ENCODE assay signal across 12 mouse cellular contexts in the genomic region with DNA sequence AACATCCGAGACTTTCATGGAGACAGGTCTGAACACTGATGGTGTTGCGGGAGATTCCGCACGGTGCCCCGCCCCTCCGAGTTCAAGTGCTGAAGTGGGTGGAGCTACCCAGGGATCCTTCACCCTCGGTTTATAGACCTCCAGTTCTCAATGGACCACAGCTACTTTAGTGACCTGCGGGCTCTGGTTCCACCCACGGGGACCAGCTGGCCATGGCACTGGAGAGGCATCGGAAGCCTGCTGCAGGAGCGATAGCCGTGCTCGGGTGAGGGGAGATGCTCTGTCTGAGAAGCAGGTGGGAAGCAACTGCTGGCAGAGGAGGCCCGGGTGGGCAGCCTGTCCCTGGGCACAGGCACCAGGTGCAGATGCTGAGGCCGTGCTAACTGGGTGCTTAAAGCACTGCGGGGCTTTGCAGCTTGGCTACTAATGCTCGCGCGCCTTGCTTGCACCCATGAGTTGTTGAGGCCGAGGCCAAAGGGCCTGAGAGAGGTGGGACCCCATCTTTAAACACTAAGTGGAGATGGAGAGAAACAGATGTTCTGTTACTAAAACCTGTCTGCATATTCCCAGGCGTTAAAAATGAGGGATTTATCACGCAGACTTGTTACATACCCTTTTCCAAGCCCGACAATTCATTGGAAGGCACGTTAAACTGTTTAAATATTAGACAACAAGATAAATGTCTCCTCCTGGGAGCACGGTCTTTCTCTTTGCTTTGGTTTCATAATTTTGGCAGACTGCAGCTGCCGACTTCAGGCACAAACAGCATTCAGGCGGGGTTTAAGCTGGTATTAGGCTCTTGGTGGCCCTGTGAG. TPM values are rescaled to one million over a fixed set of nuclear protein-coding genes. Genes with fewer than 3 reads are reported as not detected.
A peak's percentile ranks its signal among the peaks of the same experiment; 100 is the strongest.
DNase-seq lines count a peak whose midpoint lies in the region; ATAC-seq and TF ChIP-seq lines count a peak whose summit lies in the region.
"Had no signal": no experiment of that assay in that cellular context is flagged by ENCODE, and none has a peak within 500 bp of the region (broad histone marks: within the 10 kb centered on the region; RNA-seq: fewer than 3 reads in every experiment).

No protein-coding gene starts in this region.

- H3K4me2 ChIP-seq in liver, postnatal 0 days (ENCODE audit: low read depth, low read length): 0 out of 2 replicates have a peak overlapping the region, but pooled peaks have one; percentile 1
- H3K4me2 ChIP-seq in limb, embryonic 13.5 days (replicated peaks): 0 out of 2 replicates have a peak overlapping the region, but pooled peaks have one; percentile 1
- H3K4me2 ChIP-seq: embryonic facial prominence, embryonic 15.5 days had no signal

- peaks cover 4% of the 10 kb centered on the region for H3K4me1 ChIP-seq in cerebellum, adult 2 months (ENCODE audit: control insufficient read depth, insufficient read depth, low read length)
- no peaks in the 10 kb centered on the region for H3K4me1 ChIP-seq in liver, postnatal 0 days (ENCODE audit: insufficient read depth)
- peaks cover 18% of the 10 kb centered on the region for H3K4me1 ChIP-seq in limb, embryonic 13.5 days

- H3K4me3 ChIP-seq in cerebellum, adult 2 months (replicated peaks; ENCODE audit: insufficient read depth, low read depth, low read length): peak overlapping the region; percentile 50
- H3K4me3 ChIP-seq in liver, postnatal 0 days (ENCODE audit: low read depth, low read length): no peak overlapping the region
- H3K4me3 ChIP-seq in limb, embryonic 13.5 days: no peak overlapping the region
- H3K4me3 ChIP-seq: embryonic facial prominence, embryonic 15.5 days had no signal

- TF ChIP-seq CTCF in cerebellum, adult 2 months (IDR thresholded peaks at IDR 0.05; ENCODE audit: borderline replicate concordance, insufficient read depth, low read depth, low read length): no peak
- TF ChIP-seq CTCF in liver, postnatal 0 days (IDR thresholded peaks at IDR 0.05; ENCODE audit: low read depth): no peak

- no peaks in the 10 kb centered on the region for H3K27me3 ChIP-seq in cerebellum, adult 2 months (ENCODE audit: control insufficient read depth, insufficient read depth, low read length)
- no peaks in the 10 kb centered on the region for H3K27me3 ChIP-seq in liver, postnatal 0 days (ENCODE audit: insufficient read depth, low read length)
- peaks cover 5% of the 10 kb centered on the region; the same call in 1 of the 2 replicates for H3K27me3 ChIP-seq in limb, embryonic 13.5 days
- H3K27me3 ChIP-seq: embryonic facial prominence, embryonic 15.5 days had no signal

- DNase-seq in cerebellum, adult 2 months: peak; percentile 17 to 30
- DNase-seq in liver, postnatal 0 days: no peak
- no peak for DNase-seq in liver
- peak; percentile 56 to 59 for DNase-seq in cerebellum, postnatal 10 days
- DNase-seq in embryo, embryonic 9.5 days (ENCODE audit: extremely low spot score): no peak
- no peak for DNase-seq in left cerebral cortex, adult 11 months (ENCODE audit: low spot score)
- DNase-seq: layer of hippocampus, postnatal 36 days had no signal

- TF ChIP-seq POLR2A in cerebellum, adult 2 months (IDR thresholded peaks at IDR 0.05; ENCODE audit: borderline replicate concordance, insufficient read depth, low read length): no peak

- ATAC-seq in cerebellum, adult (ENCODE audit: insufficient number of reproducible peaks, low FRiP score, low TSS enrichment): no peak
- ATAC-seq in liver, postnatal 0 days: no peak
- no peak for ATAC-seq in limb, embryonic 13.5 days (ENCODE audit: low FRiP score, low read depth)

- 28% methylated on average over 27 of the region's 27 CpGs for WGBS in cerebellum, adult 2 months
- WGBS in liver, postnatal 0 days (ENCODE audit: insufficient replicate concordance): 63% methylated on average over 27 of the region's 27 CpGs
- 51% methylated on average over 27 of the region's 27 CpGs for WGBS in limb, embryonic 13.5 days

- no peak overlapping the region for H3K9ac ChIP-seq in liver, postnatal 0 days (replicated peaks)
- H3K9ac ChIP-seq in limb, embryonic 13.5 days: peak overlapping the region; percentile 39; the same call in 1 of the 2 replicates
- H3K9ac ChIP-seq: embryonic facial prominence, embryonic 15.5 days had no signal

- no peaks in the 10 kb centered on the region for H3K36me3 ChIP-seq in liver, postnatal 0 days (replicated peaks; ENCODE audit: insufficient read depth, low read length)
- no peaks in the 10 kb centered on the region for H3K36me3 ChIP-seq in limb, embryonic 13.5 days
- H3K36me3 ChIP-seq: embryonic facial prominence, embryonic 15.5 days had no signal

- no peak overlapping the region for H3K27ac ChIP-seq in cerebellum, adult 2 months (ENCODE audit: insufficient read depth, low read length)
- no peak overlapping the region for H3K27ac ChIP-seq in liver, postnatal 0 days (ENCODE audit: low read depth)
- H3K27ac ChIP-seq in limb, embryonic 13.5 days: no peak overlapping the region
- H3K27ac ChIP-seq: embryonic facial prominence, embryonic 15.5 days; macrophage had no signal

- H3K9me3 ChIP-seq in liver, postnatal 0 days (ENCODE audit: low read length): no peaks in the 10 kb centered on the region
- H3K9me3 ChIP-seq in limb, embryonic 13.5 days: no peaks in the 10 kb centered on the region
- H3K9me3 ChIP-seq: embryonic facial prominence, embryonic 15.5 days had no signal

- no peak for TF ChIP-seq EP300 in liver, postnatal 0 days (IDR thresholded peaks at IDR 0.05; ENCODE audit: low read depth)

RNA-seq across cellular contexts. Expression of gene Gm11541, which starts 2.7 kb away (rescaled TPM):
- not detected in 2 replicates for polyA plus RNA-seq in cerebellum, adult 2 months (2012; rRNA removed)
- polyA plus RNA-seq in liver, postnatal 0 days (2015; fragmentation: Nextera tagmentation; extraction: Ambion mirVana): not detected in 2 replicates
- polyA plus RNA-seq in limb, embryonic 13.5 days (2015; fragmentation: Nextera tagmentation; extraction: Ambion mirVana): 0.11 TPM in 1 of 2 replicates, not detected in the other
- polyA plus RNA-seq: macrophage had no signal

RNA-seq across cellular contexts. Expression of gene Xylt2, which starts 24.3 kb away (rescaled TPM):
- polyA plus RNA-seq in cerebellum, adult 2 months (2012; rRNA removed): 30.5 and 30.7 TPM in 2 replicates
- 2.7 and 2.9 TPM in 2 replicates for polyA plus RNA-seq in liver, postnatal 0 days (2015; fragmentation: Nextera tagmentation; extraction: Ambion mirVana)
- polyA plus RNA-seq in limb, embryonic 13.5 days (2015; fragmentation: Nextera tagmentation; extraction: Ambion mirVana): 21.8 and 23.5 TPM in 2 replicates

RNA-seq across cellular contexts. Expression of gene Cdc34b, which starts 40.0 kb away (rescaled TPM):
- polyA plus RNA-seq in cerebellum, adult 2 months (2012; rRNA removed): 0.33 and 0.48 TPM in 2 replicates
- polyA plus RNA-seq in liver, postnatal 0 days (2015; fragmentation: Nextera tagmentation; extraction: Ambion mirVana): 0.09 TPM in 1 of 2 replicates, not detected in the other
- polyA plus RNA-seq in limb, embryonic 13.5 days (2015; fragmentation: Nextera tagmentation; extraction: Ambion mirVana): 0.17 TPM in 1 of 2 replicates, not detected in the other
- polyA plus RNA-seq: embryonic facial prominence, embryonic 15.5 days; heart, postnatal 0 days; macrophage had no signal

RNA-seq across cellular contexts. Expression of gene Eme1, which starts 47.8 kb away (rescaled TPM):
- 0.21 and 0.30 TPM in 2 replicates for polyA plus RNA-seq in cerebellum, adult 2 months (2012; rRNA removed)
- 4.5 and 4.9 TPM in 2 replicates for polyA plus RNA-seq in liver, postnatal 0 days (2015; fragmentation: Nextera tagmentation; extraction: Ambion mirVana)
- 24.9 and 26.9 TPM in 2 replicates for polyA plus RNA-seq in limb, embryonic 13.5 days (2015; fragmentation: Nextera tagmentation; extraction: Ambion mirVana)

RNA-seq across cellular contexts. Expression of gene Mrpl27, which starts 48.0 kb away (rescaled TPM):
- 129 and 136 TPM in 2 replicates for polyA plus RNA-seq in cerebellum, adult 2 months (2012; rRNA removed)
- 73.2 and 81.4 TPM in 2 replicates for polyA plus RNA-seq in liver, postnatal 0 days (2015; fragmentation: Nextera tagmentation; extraction: Ambion mirVana)
- 153 and 159 TPM in 2 replicates for polyA plus RNA-seq in limb, embryonic 13.5 days (2015; fragmentation: Nextera tagmentation; extraction: Ambion mirVana)

Comparison
In these comparisons a context has a peak if more than half of its experiments do, and no peak if none do; other contexts are left out.
1. DNase-seq: peak in cerebellum, adult 2 months (2 of 2) and cerebellum, postnatal 10 days (2 of 2); none in liver, postnatal 0 days (single experiment), liver (single experiment), embryo, embryonic 9.5 days (single experiment) and left cerebral cortex, adult 11 months (single experiment).